Mouse (Mus musculus) megakaryocyte, embryonic 14.5 days (primary cell): Measurements from ENCODE around the gene Lama1.

Source experiments
- FLI1 ChIP-seq: IDR thresholded peaks from 2 replicates; pipeline ENCODE4 v1.6.1; 2012; ENCODE audit warnings: low read length, inconsistent platforms, mixed read lengths
- GATA1 ChIP-seq: IDR thresholded peaks from 3 replicates; pipeline ENCODE4 v1.6.1; 2012; ENCODE audit warnings: mixed read lengths, low read length, inconsistent platforms, borderline replicate concordance

- TF ChIP-seq FLI1 (no peak), GATA1 (no peak)
These were observed 15.9 kb downstream of the Lama1 start for GRCm38 (mm10) chr17:67712929-67713328.
